Mouse (Mus musculus) hematopoietic multipotent progenitor cell, adult 10-12 weeks (in vitro differentiated cells): Measurements from ENCODE around the gene Ank. TPM values are rescaled to one million over a fixed set of nuclear protein-coding genes. Genes with fewer than 3 reads are reported as not detected.

Source experiments
- polyA plus RNA-seq: library from polyadenylated mRNA; stranded (reverse); fragments of >175 nt; gene quantifications from 2 replicates; pipeline ENCODE4 v1.2.3, GENCODE M21; 2012; ENCODE audit warnings: low replicate concordance

The Ank gene
- 12.3 and 14.4 TPM in 2 replicates for polyA plus RNA-seq

GRCm38 (mm10) chr15:27466131-27467080 is at the start of gene Ank:
Gene Ank (plus strand): TSS chr15:27466677.

GRCm38 (mm10) chr15:27630601-27631383 is 164.3 kb downstream of the Ank start, which contains the start of gene Otulin:
Gene Otulin (minus strand): TSS chr15:27630693.

Other genes starting within 250 kb of the Ank start
- gene Otulin, start 164.0 kb downstream of the Ank start, polyA plus RNA-seq = 40.9 and 46.1 TPM in 2 replicates
- gene Otulinl, start 214.9 kb downstream of the Ank start, polyA plus RNA-seq = 12.1 and 16.4 TPM in 2 replicates